Mouse (Mus musculus) kidney, adult 8-10 months (tissue): ENCODE results near the gene Zkscan6.

ENCODE experiments used
- DNase-seq, 2 experiments: peaks; one replicate each; pipeline ENCODE4 v3.0.0; 2022

Zkscan6 gene

GRCm38 (mm10) chr11:65814381-65814780, 7.4 kb downstream of the Zkscan6 start:
- DNase-seq: no peak

DNA sequence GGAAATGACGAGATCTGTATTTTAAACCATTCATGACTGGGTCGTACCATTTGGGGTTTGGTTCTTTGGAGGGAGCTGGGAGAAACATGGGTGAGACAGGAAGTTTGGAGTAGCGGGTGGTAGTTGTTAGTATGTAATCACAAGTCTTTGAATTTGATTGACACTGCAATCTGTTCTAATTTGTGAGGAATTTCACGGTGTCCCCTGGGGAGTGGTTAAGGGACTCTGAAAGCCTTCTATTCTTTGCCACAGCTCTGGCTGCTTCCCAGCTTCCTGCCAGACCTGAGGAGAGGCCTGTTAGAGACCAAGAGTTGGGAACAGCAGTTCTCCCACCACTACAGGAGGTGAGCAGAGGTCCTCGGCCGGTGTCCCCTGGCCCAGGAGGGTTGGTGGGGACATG, 9.3 kb downstream of the Zkscan6 start:
- DNase-seq: no peak

GRCm38 (mm10) chr11:65818193-65818592, 11.2 kb downstream of the Zkscan6 start:
- DNase-seq: no peak

- peak; percentile 14 to 29 for DNase-seq
Observed at GRCm38 (mm10) chr11:65820280-65820679, 13.3 kb downstream of the Zkscan6 start.

DNA sequence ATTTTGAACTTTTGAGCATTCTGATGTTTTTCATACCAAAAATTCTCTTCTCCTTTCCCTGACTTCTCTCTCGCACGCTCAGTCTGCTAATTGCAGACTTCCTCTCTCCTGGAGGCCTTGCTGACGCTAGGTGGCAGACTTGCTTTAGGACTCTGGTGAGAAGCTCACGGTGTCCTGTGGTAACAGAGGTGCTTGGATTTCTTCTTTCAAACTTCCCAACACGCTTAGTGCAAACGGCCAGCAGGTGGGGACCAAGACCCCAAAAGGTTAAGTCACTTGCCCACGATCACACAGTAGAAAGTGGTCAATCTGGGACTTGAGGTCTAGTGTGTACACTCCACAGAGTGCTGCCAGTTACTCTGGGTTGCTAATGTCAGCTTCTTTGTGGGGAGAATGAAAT, 13.9 kb downstream of the Zkscan6 start:
- DNase-seq: peak; percentile 30 to 64

- peak in 1 of 2 experiments; percentile 8 for DNase-seq
Observed at GRCm38 (mm10) chr11:65824556-65824955, 17.6 kb downstream of the Zkscan6 start.

- DNase-seq: peak in 1 of 2 experiments; percentile 70
Observed at GRCm38 (mm10) chr11:65838999-65839398, 32.0 kb downstream of the Zkscan6 start.

- no peak for DNase-seq
Observed at GRCm38 (mm10) chr11:65846446-65846845, 39.5 kb downstream of the Zkscan6 start.

DNA sequence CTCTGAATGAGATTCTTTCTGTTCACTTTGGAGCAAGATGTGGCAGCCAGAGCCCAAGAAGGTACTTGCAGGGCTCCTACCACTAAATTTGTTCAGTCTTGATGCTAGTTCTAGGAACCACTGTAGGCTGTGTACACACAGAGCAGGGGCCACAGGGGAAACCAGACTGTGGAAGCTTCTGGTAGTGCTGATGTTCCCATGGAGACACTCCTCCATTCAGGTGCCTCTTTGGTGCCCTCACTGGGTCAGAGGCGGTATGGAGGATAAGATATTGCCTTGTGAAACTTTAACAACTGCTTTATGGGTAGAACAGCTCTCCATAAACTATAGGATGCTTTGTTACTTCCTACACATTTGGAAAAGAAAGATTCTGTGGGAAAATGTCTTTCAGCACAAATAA, 45.1 kb downstream of the Zkscan6 start:
- peak in 1 of 2 experiments; percentile 4 for DNase-seq

DNA sequence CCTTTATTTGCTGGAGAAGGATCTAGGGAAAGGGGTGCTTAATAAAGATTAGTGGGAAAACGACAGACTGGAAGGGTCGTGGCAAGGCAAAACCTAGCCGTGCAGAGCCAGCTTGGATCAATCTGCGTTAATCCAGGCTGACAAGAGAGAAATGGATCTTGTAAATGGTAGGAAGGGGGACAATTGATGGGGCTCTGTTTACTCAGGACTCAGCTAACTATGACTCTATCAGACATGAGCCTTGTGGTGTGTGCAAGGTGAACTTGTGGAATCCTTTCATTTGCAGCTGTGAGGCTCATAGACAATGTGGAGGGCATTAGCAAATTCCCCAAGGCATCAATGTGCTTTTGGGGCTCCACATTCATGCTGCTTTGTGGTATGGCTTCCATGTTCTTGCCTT, 54.5 kb downstream of the Zkscan6 start:
- DNase-seq: no peak

DNA sequence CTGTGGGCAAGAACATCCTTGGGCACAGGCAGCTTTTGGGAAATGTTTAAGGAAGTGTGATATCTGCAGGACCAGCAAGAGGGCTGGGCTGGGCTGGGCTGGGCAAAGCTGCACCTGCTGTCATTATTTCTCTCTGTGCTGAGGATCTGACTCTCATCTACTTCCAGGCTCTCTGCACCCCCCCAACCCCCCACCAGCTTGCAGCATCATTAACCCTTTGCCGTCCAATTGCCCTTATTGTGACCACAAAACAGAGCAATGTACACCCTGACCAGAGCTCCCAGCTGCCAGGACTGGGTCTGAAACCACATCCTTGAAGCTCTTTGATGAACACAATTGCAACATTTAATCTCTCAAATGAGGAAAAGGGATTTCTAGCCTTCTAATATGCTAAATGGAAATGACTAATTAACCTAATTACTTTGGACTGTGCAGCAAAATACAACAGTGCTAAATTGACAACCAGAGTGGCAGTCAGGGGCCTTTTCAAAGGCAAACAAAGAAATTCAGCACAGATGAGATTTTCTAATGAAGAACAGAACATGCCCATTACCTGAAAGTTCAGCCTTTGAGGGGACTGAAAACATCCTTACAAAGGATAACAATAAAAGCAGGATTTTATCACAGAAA, 70.3 kb downstream of the Zkscan6 start:
- no peak for DNase-seq
